Mouse (Mus musculus): ENCODE measurements at regions not wholly inside any gene's neighbourhood (a gene's known extent, or its start where the extent isn't known, plus 50 kb on each side); places are given as distances from the start of the nearest gene placed in this dataset.

- no peak overlapping the region for H3K9ac ChIP-seq (ENCODE audit: low read depth, poor library complexity, severe bottlenecking)
- no peak overlapping the region for H3K4me3 ChIP-seq (ENCODE audit: low read depth, low read length)
- no peaks in the 10 kb centered on the region for H3K9me3 ChIP-seq (replicated peaks; ENCODE audit: control insufficient read depth, insufficient read depth, low read length, poor library complexity, severe bottlenecking)
- TF ChIP-seq EP300 (IDR thresholded peaks at IDR 0.05; ENCODE audit: insufficient read depth, low read depth, low read length) (no peak), CTCF (IDR thresholded peaks at IDR 0.05; ENCODE audit: low read depth, low read length) (no peak), POLR2A (IDR thresholded peaks at IDR 0.05; ENCODE audit: insufficient read depth, low read length) (no peak)
- H3K4me1 ChIP-seq (ENCODE audit: control insufficient read depth, insufficient read depth, low read length) = no peaks in the 10 kb centered on the region
- H3K27ac ChIP-seq (ENCODE audit: insufficient read depth, low read length) = no peak overlapping the region
- no peaks in the 10 kb centered on the region for H3K27me3 ChIP-seq (ENCODE audit: control insufficient read depth, insufficient read depth, low read length, poor library complexity, severe bottlenecking)
- no peaks in the 10 kb centered on the region for H3K36me3 ChIP-seq (ENCODE audit: control insufficient read depth, insufficient read depth, low read length, poor library complexity, severe bottlenecking)
These were observed 312.7 kb upstream of the Sfrp2 start for GRCm38 (mm10) chr3:83453462-83453861.

DNA sequence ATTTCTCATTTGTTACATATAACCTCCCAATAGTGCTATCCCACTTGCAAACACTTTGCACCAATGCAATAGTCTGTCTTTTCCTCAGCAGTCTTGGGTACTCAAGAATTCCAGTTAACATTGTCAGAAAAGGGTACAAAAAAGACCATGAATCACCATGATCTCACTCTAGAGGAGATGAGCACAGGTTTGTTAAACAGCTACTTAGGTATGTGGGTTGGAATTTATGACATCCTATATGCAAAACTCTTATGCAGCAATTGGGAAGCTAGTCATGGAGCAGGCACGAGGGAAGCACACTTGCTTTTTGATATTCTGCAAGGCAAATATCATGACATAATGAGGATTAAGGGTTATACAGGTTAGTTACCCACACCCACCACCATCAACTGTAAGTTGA lies 307.7 kb upstream of the Sfrp2 start:
- Histone ChIP-seq H3K9me3 (replicated peaks; ENCODE audit: control insufficient read depth, insufficient read depth, low read length, poor library complexity, severe bottlenecking) (no peaks in the 10 kb centered on the region), H3K4me1 (ENCODE audit: control insufficient read depth, insufficient read depth, low read length) (no peaks in the 10 kb centered on the region), H3K4me3 (ENCODE audit: low read depth, low read length) (no peak overlapping the region), H3K36me3 (ENCODE audit: control insufficient read depth, insufficient read depth, low read length, poor library complexity, severe bottlenecking) (no peaks in the 10 kb centered on the region), H3K27ac (ENCODE audit: insufficient read depth, low read length) (no peak overlapping the region), H3K9ac (ENCODE audit: low read depth, poor library complexity, severe bottlenecking) (no peak overlapping the region), H3K27me3 (ENCODE audit: control insufficient read depth, insufficient read depth, low read length, poor library complexity, severe bottlenecking) (no peaks in the 10 kb centered on the region)
- TF ChIP-seq EP300 (IDR thresholded peaks at IDR 0.05; ENCODE audit: insufficient read depth, low read depth, low read length) = no peak
- no peak for TF ChIP-seq POLR2A (IDR thresholded peaks at IDR 0.05; ENCODE audit: insufficient read depth, low read length)
- TF ChIP-seq CTCF (IDR thresholded peaks at IDR 0.05; ENCODE audit: low read depth, low read length) = no peak

- no peaks in the 10 kb centered on the region for H3K27me3 ChIP-seq (ENCODE audit: control insufficient read depth, insufficient read depth, low read length, poor library complexity, severe bottlenecking)
- H3K9ac ChIP-seq (ENCODE audit: low read depth, poor library complexity, severe bottlenecking) = no peak overlapping the region
- H3K4me3 ChIP-seq (ENCODE audit: low read depth, low read length) = no peak overlapping the region
- H3K4me1 ChIP-seq (ENCODE audit: control insufficient read depth, insufficient read depth, low read length) = no peaks in the 10 kb centered on the region
- no peaks in the 10 kb centered on the region for H3K36me3 ChIP-seq (ENCODE audit: control insufficient read depth, insufficient read depth, low read length, poor library complexity, severe bottlenecking)
- H3K27ac ChIP-seq (ENCODE audit: insufficient read depth, low read length) = no peak overlapping the region
- TF ChIP-seq POLR2A (IDR thresholded peaks at IDR 0.05; ENCODE audit: insufficient read depth, low read length) (no peak), CTCF (IDR thresholded peaks at IDR 0.05; ENCODE audit: low read depth, low read length) (no peak), EP300 (IDR thresholded peaks at IDR 0.05; ENCODE audit: insufficient read depth, low read depth, low read length) (no peak)
- H3K9me3 ChIP-seq (replicated peaks; ENCODE audit: control insufficient read depth, insufficient read depth, low read length, poor library complexity, severe bottlenecking) = no peaks in the 10 kb centered on the region
These were observed 286.9 kb upstream of the Sfrp2 start for GRCm38 (mm10) chr3:83479251-83479650.

- Histone ChIP-seq H3K27ac (ENCODE audit: insufficient read depth, low read length) (no peak overlapping the region), H3K27me3 (ENCODE audit: control insufficient read depth, insufficient read depth, low read length, poor library complexity, severe bottlenecking) (no peaks in the 10 kb centered on the region), H3K9ac (ENCODE audit: low read depth, poor library complexity, severe bottlenecking) (no peak overlapping the region), H3K4me1 (ENCODE audit: control insufficient read depth, insufficient read depth, low read length) (no peaks in the 10 kb centered on the region), H3K9me3 (replicated peaks; ENCODE audit: control insufficient read depth, insufficient read depth, low read length, poor library complexity, severe bottlenecking) (no peaks in the 10 kb centered on the region), H3K4me3 (ENCODE audit: low read depth, low read length) (no peak overlapping the region), H3K36me3 (ENCODE audit: control insufficient read depth, insufficient read depth, low read length, poor library complexity, severe bottlenecking) (no peaks in the 10 kb centered on the region)
- TF ChIP-seq CTCF (IDR thresholded peaks at IDR 0.05; ENCODE audit: low read depth, low read length) (no peak), POLR2A (IDR thresholded peaks at IDR 0.05; ENCODE audit: insufficient read depth, low read length) (no peak), EP300 (IDR thresholded peaks at IDR 0.05; ENCODE audit: insufficient read depth, low read depth, low read length) (no peak)
These were observed 285.9 kb upstream of the Sfrp2 start for GRCm38 (mm10) chr3:83480176-83480575.

- TF ChIP-seq POLR2A (IDR thresholded peaks at IDR 0.05; ENCODE audit: insufficient read depth, low read length) (no peak), CTCF (IDR thresholded peaks at IDR 0.05; ENCODE audit: low read depth, low read length) (no peak), EP300 (IDR thresholded peaks at IDR 0.05; ENCODE audit: insufficient read depth, low read depth, low read length) (no peak)
- H3K36me3 ChIP-seq (ENCODE audit: control insufficient read depth, insufficient read depth, low read length, poor library complexity, severe bottlenecking) = no peaks in the 10 kb centered on the region
- no peak overlapping the region for H3K27ac ChIP-seq (ENCODE audit: insufficient read depth, low read length)
- no peaks in the 10 kb centered on the region for H3K27me3 ChIP-seq (ENCODE audit: control insufficient read depth, insufficient read depth, low read length, poor library complexity, severe bottlenecking)
- no peak overlapping the region for H3K9ac ChIP-seq (ENCODE audit: low read depth, poor library complexity, severe bottlenecking)
- H3K4me3 ChIP-seq (ENCODE audit: low read depth, low read length) = no peak overlapping the region
- no peaks in the 10 kb centered on the region for H3K4me1 ChIP-seq (ENCODE audit: control insufficient read depth, insufficient read depth, low read length)
- no peaks in the 10 kb centered on the region for H3K9me3 ChIP-seq (replicated peaks; ENCODE audit: control insufficient read depth, insufficient read depth, low read length, poor library complexity, severe bottlenecking)
These were observed 279.9 kb upstream of the Sfrp2 start for GRCm38 (mm10) chr3:83486192-83486716.

- no peak for TF ChIP-seq POLR2A (IDR thresholded peaks at IDR 0.05; ENCODE audit: insufficient read depth, low read length)
- no peak for TF ChIP-seq CTCF (IDR thresholded peaks at IDR 0.05; ENCODE audit: low read depth, low read length)
- TF ChIP-seq EP300 (IDR thresholded peaks at IDR 0.05; ENCODE audit: insufficient read depth, low read depth, low read length) = no peak
- H3K27ac ChIP-seq (ENCODE audit: insufficient read depth, low read length) = no peak overlapping the region
- H3K9me3 ChIP-seq (replicated peaks; ENCODE audit: control insufficient read depth, insufficient read depth, low read length, poor library complexity, severe bottlenecking) = no peaks in the 10 kb centered on the region
- no peaks in the 10 kb centered on the region for H3K36me3 ChIP-seq (ENCODE audit: control insufficient read depth, insufficient read depth, low read length, poor library complexity, severe bottlenecking)
- H3K9ac ChIP-seq (ENCODE audit: low read depth, poor library complexity, severe bottlenecking) = no peak overlapping the region
- H3K4me3 ChIP-seq (ENCODE audit: low read depth, low read length) = no peak overlapping the region
- no peaks in the 10 kb centered on the region for H3K27me3 ChIP-seq (ENCODE audit: control insufficient read depth, insufficient read depth, low read length, poor library complexity, severe bottlenecking)
- H3K4me1 ChIP-seq (ENCODE audit: control insufficient read depth, insufficient read depth, low read length) = no peaks in the 10 kb centered on the region
These were observed 270.5 kb upstream of the Sfrp2 start for GRCm38 (mm10) chr3:83495584-83495983.

Measured in ES-Bruce4 (cell line).